Mouse (Mus musculus) ovary, postnatal 14 days (tissue): ENCODE data around the gene Tsr2.

Experiments
- DNase-seq: peaks from one replicate; pipeline ENCODE4 v3.0.0; 2022; ENCODE audit warnings: low spot score

Tsr2 gene

GRCm38 (mm10) chrX:151096171-151097058, at the start of gene Tsr2:
TSS of gene Tsr2 (minus strand) at chrX:151096543.
- DNase-seq, result peak; percentile 46

- no peak for DNase-seq
Observed at GRCm38 (mm10) chrX:151132785-151133184, 36.4 kb upstream of the Tsr2 start.

- no peak for DNase-seq
Observed at GRCm38 (mm10) chrX:151130493-151130892, 34.1 kb upstream of the Tsr2 start.

- DNase-seq, result no peak
Observed at GRCm38 (mm10) chrX:151123933-151124332, 27.6 kb upstream of the Tsr2 start.

GRCm38 (mm10) chrX:151117432-151117831, 21.1 kb upstream of the Tsr2 start:
- DNase-seq, result no peak

GRCm38 (mm10) chrX:151116795-151117194, 20.5 kb upstream of the Tsr2 start:
- DNase-seq, result no peak

GRCm38 (mm10) chrX:151107301-151108067, 11.1 kb upstream of the Tsr2 start:
- no peak for DNase-seq

GRCm38 (mm10) chrX:151087418-151087817, 8.9 kb downstream of the Tsr2 start:
- no peak for DNase-seq

- DNase-seq, result no peak
Observed at GRCm38 (mm10) chrX:151085599-151085998, 10.7 kb downstream of the Tsr2 start.

GRCm38 (mm10) chrX:151076941-151077485, 19.3 kb downstream of the Tsr2 start:
- no peak for DNase-seq

- no peak for DNase-seq
Observed at GRCm38 (mm10) chrX:151076007-151076406, 20.3 kb downstream of the Tsr2 start.

- DNase-seq, result no peak
Observed at GRCm38 (mm10) chrX:151067876-151068275, 28.5 kb downstream of the Tsr2 start.

- no peak for DNase-seq
Observed at GRCm38 (mm10) chrX:151066071-151066666, 30.2 kb downstream of the Tsr2 start.

GRCm38 (mm10) chrX:151061615-151062299, 34.6 kb downstream of the Tsr2 start:
- DNase-seq, result no peak

- DNase-seq, result no peak
Observed at GRCm38 (mm10) chrX:151059346-151059745, 37.0 kb downstream of the Tsr2 start.

- no peak for DNase-seq
Observed at GRCm38 (mm10) chrX:151055559-151055958, 40.8 kb downstream of the Tsr2 start.

GRCm38 (mm10) chrX:151054489-151054888, 41.9 kb downstream of the Tsr2 start:
- DNase-seq, result no peak

GRCm38 (mm10) chrX:151050337-151050736, 46.0 kb downstream of the Tsr2 start:
- DNase-seq, result no peak

GRCm38 (mm10) chrX:151049661-151050215, 46.6 kb downstream of the Tsr2 start:
- no peak for DNase-seq

GRCm38 (mm10) chrX:151047431-151048058, 48.8 kb downstream of the Tsr2 start:
- DNase-seq, result peak; percentile 18
